Mouse (Mus musculus): ENCODE measurements around the gene Gnmt.

DNA sequence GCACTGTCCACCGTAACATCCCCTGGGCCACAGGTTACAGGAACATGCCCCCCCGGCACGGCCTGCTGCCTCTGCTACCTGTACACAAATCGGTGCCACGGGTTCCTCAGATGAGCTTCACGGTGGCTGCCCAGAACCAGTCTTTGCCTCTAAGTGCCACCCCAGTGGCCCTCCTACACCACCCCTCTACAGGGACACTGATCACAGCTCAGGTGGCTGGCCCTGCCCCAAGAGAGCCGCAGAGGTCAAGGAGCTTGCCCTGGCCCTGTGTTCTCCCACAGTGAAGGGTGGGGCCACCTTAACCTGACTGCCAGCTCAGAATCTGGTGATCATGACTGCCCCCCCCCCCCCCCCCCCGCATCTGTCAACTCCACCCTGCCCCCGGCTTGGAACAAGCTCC, 50.6 kb downstream of the Gnmt start, which contains the start of gene Mea1:
- no peak for TF ChIP-seq CTCF (IDR thresholded peaks at IDR 0.05)
- no peak for TF ChIP-seq EP300 (IDR thresholded peaks at IDR 0.05)

All from lung, postnatal 0 days (tissue).